Comparison of ENCODE assay signal across 8 mouse cellular contexts in the genomic region with DNA sequence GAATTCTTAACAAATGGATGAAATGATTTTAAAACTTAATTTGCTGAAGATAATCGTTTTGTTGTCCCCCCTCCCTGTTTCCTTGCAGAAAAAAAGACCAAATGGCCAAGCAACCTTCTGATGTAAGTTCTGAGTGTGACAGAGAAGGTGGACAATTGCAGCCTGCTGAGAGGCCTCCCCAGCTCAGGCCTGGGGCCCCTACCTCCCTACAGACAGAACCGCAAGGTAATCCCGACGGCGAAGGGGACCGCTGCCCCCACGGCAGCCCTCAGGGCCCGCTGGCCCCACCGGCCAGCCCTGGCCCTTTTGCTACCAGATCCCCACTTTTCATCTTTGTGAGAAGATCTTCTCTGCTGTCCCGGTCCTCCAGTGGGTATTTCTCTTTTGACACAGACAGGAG. TPM values are rescaled to one million over a fixed set of nuclear protein-coding genes. Genes with fewer than 3 reads are reported as not detected.
DNase-seq lines count a peak whose midpoint lies in the region; ATAC-seq and TF ChIP-seq lines count a peak whose summit lies in the region.

No protein-coding gene starts in this region.

- peaks cover 16% of the 10 kb centered on the region for H3K4me1 ChIP-seq in liver, embryonic 11.5 days (replicated peaks; ENCODE audit: control insufficient read depth, insufficient read depth, low read length)
- peaks cover 19% of the 10 kb centered on the region for H3K4me1 ChIP-seq in forebrain, embryonic 11.5 days (replicated peaks; ENCODE audit: control insufficient read depth, insufficient read depth, low read length)
- peaks cover 7% of the 10 kb centered on the region; the same call in 1 of the 2 replicates for H3K4me1 ChIP-seq in intestine, postnatal 0 days (replicated peaks; ENCODE audit: control insufficient read depth, insufficient read depth, low read length)
- H3K4me1 ChIP-seq in neural tube, embryonic 12.5 days: peaks cover 30% of the 10 kb centered on the region

- H3K4me3 ChIP-seq in liver, embryonic 11.5 days (ENCODE audit: low read depth, low read length): peak overlapping the region; percentile 85
- H3K4me3 ChIP-seq in forebrain, embryonic 11.5 days (ENCODE audit: low read depth, low read length): peak overlapping the region; percentile 66
- H3K4me3 ChIP-seq in intestine, postnatal 0 days (ENCODE audit: low read depth, low read length): peak overlapping the region; percentile 73
- peak overlapping the region; percentile 72 for H3K4me3 ChIP-seq in neural tube, embryonic 12.5 days

- DNase-seq in liver, embryonic 11.5 days (ENCODE audit: low spot score): no peak
- DNase-seq in liver: no peak
- DNase-seq in forebrain, embryonic 11.5 days (ENCODE audit: low spot score): peak; percentile 52
- no peak for DNase-seq in urinary bladder, postnatal 10 days (ENCODE audit: low spot score)
- no peak for DNase-seq in gastrocnemius, postnatal 25 days
- DNase-seq in right cerebral cortex, postnatal 10 days (ENCODE audit: low spot score in 2 of 2): no peak

- no peak overlapping the region for H3K27ac ChIP-seq in liver, embryonic 11.5 days (ENCODE audit: low read depth, low read length)
- no peak overlapping the region for H3K27ac ChIP-seq in forebrain, embryonic 11.5 days (ENCODE audit: low read depth, low read length)
- H3K27ac ChIP-seq in intestine, postnatal 0 days (ENCODE audit: low read depth, low read length): 0 out of 2 replicates have a peak overlapping the region, but pooled peaks have one; percentile 93
- no peak overlapping the region for H3K27ac ChIP-seq in neural tube, embryonic 12.5 days

- H3K9me3 ChIP-seq in liver, embryonic 11.5 days (ENCODE audit: control insufficient read depth, low read length): no peaks in the 10 kb centered on the region
- H3K9me3 ChIP-seq in forebrain, embryonic 11.5 days (ENCODE audit: control insufficient read depth, low read length): no peaks in the 10 kb centered on the region
- no peaks in the 10 kb centered on the region for H3K9me3 ChIP-seq in intestine, postnatal 0 days (ENCODE audit: control insufficient read depth)
- no peaks in the 10 kb centered on the region for H3K9me3 ChIP-seq in neural tube, embryonic 12.5 days

- peak overlapping the region; percentile 99 for H3K4me2 ChIP-seq in liver, embryonic 11.5 days
- H3K4me2 ChIP-seq in forebrain, embryonic 11.5 days (ENCODE audit: low read depth, low read length, severe bottlenecking): peak overlapping the region; percentile 99
- H3K4me2 ChIP-seq in intestine, postnatal 0 days (replicated peaks; ENCODE audit: low read depth): peak overlapping the region; percentile 100
- peak overlapping the region; percentile 96 for H3K4me2 ChIP-seq in neural tube, embryonic 12.5 days (replicated peaks)

- WGBS in liver, embryonic 11.5 days: 57% methylated on average over 10 of the region's 10 CpGs
- 12% methylated on average over 10 of the region's 10 CpGs for WGBS in forebrain, embryonic 11.5 days
- WGBS in intestine, postnatal 0 days: 40% methylated on average over 10 of the region's 10 CpGs
- 28% methylated on average over 10 of the region's 10 CpGs for WGBS in neural tube, embryonic 12.5 days

- peaks cover 8% of the 10 kb centered on the region; the same call in 1 of the 2 replicates for H3K36me3 ChIP-seq in liver, embryonic 11.5 days (ENCODE audit: control insufficient read depth, insufficient read depth, low read length)
- H3K36me3 ChIP-seq in forebrain, embryonic 11.5 days (ENCODE audit: control insufficient read depth, insufficient read depth, low read length): peaks cover 4% of the 10 kb centered on the region; the same call in 1 of the 2 replicates
- peaks cover 22% of the 10 kb centered on the region for H3K36me3 ChIP-seq in intestine, postnatal 0 days (ENCODE audit: control insufficient read depth, insufficient read depth)
- H3K36me3 ChIP-seq in neural tube, embryonic 12.5 days: peaks cover 16% of the 10 kb centered on the region

- H3K9ac ChIP-seq in liver, embryonic 11.5 days (ENCODE audit: low read depth, low read length): peak overlapping the region; percentile 37
- H3K9ac ChIP-seq in forebrain, embryonic 11.5 days (ENCODE audit: low read length): peak overlapping the region; percentile 82
- H3K9ac ChIP-seq in intestine, postnatal 0 days (ENCODE audit: low read depth, low read length): no peak overlapping the region
- peak overlapping the region; percentile 59 for H3K9ac ChIP-seq in neural tube, embryonic 12.5 days

- H3K27me3 ChIP-seq in liver, embryonic 11.5 days (replicated peaks; ENCODE audit: control insufficient read depth, insufficient read depth, low read length): peaks cover 19% of the 10 kb centered on the region
- peaks cover 8% of the 10 kb centered on the region; the same call in 1 of the 2 replicates for H3K27me3 ChIP-seq in forebrain, embryonic 11.5 days (ENCODE audit: control insufficient read depth, insufficient read depth, low read length)
- 0 out of 2 replicates have a peak, but pooled peaks cover 15% of the 10 kb centered on the region for H3K27me3 ChIP-seq in intestine, postnatal 0 days (replicated peaks; ENCODE audit: control insufficient read depth, insufficient read depth, low read length)
- peaks cover 12% of the 10 kb centered on the region for H3K27me3 ChIP-seq in neural tube, embryonic 12.5 days (replicated peaks)

- ATAC-seq in liver, embryonic 11.5 days (replicated peaks; ENCODE audit: low FRiP score): no peak
- no peak for ATAC-seq in forebrain, embryonic 11.5 days (replicated peaks; ENCODE audit: low FRiP score)
- ATAC-seq in intestine, postnatal 0 days: no peak
- no peak for ATAC-seq in neural tube, embryonic 12.5 days (ENCODE audit: low FRiP score, low read depth)

- TF ChIP-seq CTCF in intestine, postnatal 0 days (IDR thresholded peaks at IDR 0.05; ENCODE audit: low read depth): no peak

RNA-seq across cellular contexts. Expression of a gene that starts 2.7 kb away (rescaled TPM):
- 15.1 and 15.3 TPM in 2 replicates for polyA plus RNA-seq in liver, embryonic 11.5 days (2014; fragmentation: Nextera tagmentation; extraction: Ambion mirVana)
- 16.8 and 17.7 TPM in 2 replicates for polyA plus RNA-seq in forebrain, embryonic 11.5 days (2014; fragmentation: Nextera tagmentation; extraction: Ambion mirVana)
- 7.3 and 7.5 TPM in 2 replicates for polyA plus RNA-seq in intestine, postnatal 0 days (2015; fragmentation: Nextera tagmentation; extraction: Ambion mirVana)
- 21.4 and 22.3 TPM in 2 replicates for polyA plus RNA-seq in neural tube, embryonic 12.5 days (2016; fragmentation: Nextera tagmentation; extraction: Ambion mirVana)
- 1 to 10 TPM; 2.4 to 5.1 TPM for total RNA-seq in gastrocnemius, postnatal 25 days (2021)
